Comparison of ENCODE assay signal across 18 mouse cellular contexts in the genomic region with DNA sequence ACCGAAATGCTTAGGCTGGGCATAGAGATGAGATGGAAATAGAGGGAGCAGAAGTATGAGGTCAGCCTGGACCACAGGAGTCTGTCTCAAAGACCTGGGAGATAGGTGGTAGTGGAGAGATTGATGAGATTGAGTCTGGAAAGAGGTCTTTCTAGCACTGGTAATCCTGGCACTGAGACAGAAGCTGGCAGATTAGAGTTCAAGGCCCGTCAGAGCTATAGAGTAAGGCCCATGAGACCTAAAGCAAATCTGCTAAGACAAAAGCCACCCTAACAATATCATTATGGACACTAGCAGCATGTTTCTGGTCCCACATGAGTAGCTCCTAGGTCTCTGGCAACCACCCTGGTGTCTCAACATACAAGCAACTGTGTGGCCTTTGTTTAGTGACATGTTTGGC.
"Had no signal": no experiment of that assay in that cellular context is flagged by ENCODE, and none has a peak within 500 bp of the region (broad histone marks: within the 10 kb centered on the region; RNA-seq: fewer than 3 reads in every experiment).

No protein-coding gene starts in this region.

- ATAC-seq: midbrain, embryonic 15.5 days had no signal

- H3K4me2 ChIP-seq: kidney, embryonic 15.5 days; liver, embryonic 13.5 days; midbrain, embryonic 12.5 days; midbrain, embryonic 15.5 days; neural tube, embryonic 13.5 days; stomach, embryonic 15.5 days had no signal

- H3K9ac ChIP-seq: kidney, embryonic 15.5 days; liver, embryonic 13.5 days; midbrain, embryonic 12.5 days; midbrain, embryonic 15.5 days; neural tube, embryonic 13.5 days; stomach, embryonic 15.5 days had no signal

- H3K9me3 ChIP-seq: kidney, embryonic 15.5 days; liver, embryonic 13.5 days; midbrain, embryonic 12.5 days; midbrain, embryonic 15.5 days; neural tube, embryonic 13.5 days; stomach, embryonic 15.5 days had no signal

- DNase-seq: kidney, postnatal 10 days; kidney, postnatal 36 days; layer of hippocampus, postnatal 36 days; liver, embryonic 13.5 days; lung, adult 2 months; lung, postnatal 14 days; lung, postnatal 4 days; retina, postnatal 1 day; right cerebral cortex, postnatal 25 days; spleen, adult 18-20 months; thymus, postnatal 25 days had no signal

- H3K36me3 ChIP-seq: kidney, embryonic 15.5 days; liver, embryonic 13.5 days; midbrain, embryonic 12.5 days; midbrain, embryonic 15.5 days; neural tube, embryonic 13.5 days; stomach, embryonic 15.5 days had no signal

- H3K27ac ChIP-seq: kidney, embryonic 15.5 days; left cerebral cortex, adult 2 months; liver, embryonic 13.5 days; midbrain, embryonic 12.5 days; midbrain, embryonic 15.5 days; neural tube, embryonic 13.5 days; stomach, embryonic 15.5 days had no signal

- H3K4me3 ChIP-seq: kidney, embryonic 15.5 days; left cerebral cortex, adult 2 months; liver, embryonic 13.5 days; midbrain, embryonic 12.5 days; midbrain, embryonic 15.5 days; myocyte; neural tube, embryonic 13.5 days; stomach, embryonic 15.5 days had no signal

- H3K27me3 ChIP-seq: kidney, embryonic 15.5 days; liver, embryonic 13.5 days; midbrain, embryonic 12.5 days; midbrain, embryonic 15.5 days; neural tube, embryonic 13.5 days; stomach, embryonic 15.5 days had no signal
